Mouse (Mus musculus) MEL (cell line): ENCODE data around the gene Wwc1.

ENCODE experiments used
- EP300 ChIP-seq, 2 experiments: IDR thresholded peaks; 2 replicates each; pipeline ENCODE4 v1.6.1; 2011; ENCODE audit warnings: improper control_type of control experiment in 2 of 2, low read length in 2 of 2, low read depth in 1 of 2, mild to moderate bottlenecking in 1 of 2
- ZNF384 ChIP-seq: IDR thresholded peaks from 2 replicates; pipeline ENCODE4 v1.6.1; 2012; ENCODE audit warnings: low read depth, mild to moderate bottlenecking, inconsistent platforms, low read length, improper control_type of control experiment

GRCm38 (mm10) chr11:35973135-35973534 is 7.2 kb downstream of the Wwc1 start:
- no peak for TF ChIP-seq EP300 (IDR thresholded peaks at IDR 0.05; ENCODE audit: low read depth in 1 of 2, low read length in 2 of 2)
- TF ChIP-seq ZNF384, result no peak
